Mouse (Mus musculus) ES-E14 (cell line): ENCODE measurements around the gene Cdhr3. TPM values are rescaled to one million over a fixed set of nuclear protein-coding genes. Genes with fewer than 3 reads are reported as not detected.

Experiments used
- DNase-seq: peaks from one replicate; pipeline ENCODE4 v3.0.0-alpha.2; 2013; ENCODE audit warnings: low read depth, low spot score
- H3K27ac ChIP-seq: 2 replicates; pipeline ENCODE4 v1.5.1; 2012; ENCODE audit warnings: low read depth, mild to moderate bottlenecking, low read length, moderate library complexity, mixed read lengths; ENCODE audit not compliant: poor library complexity, insufficient read depth, severe bottlenecking
- H3K36me3 ChIP-seq: 2 replicates; pipeline ENCODE4 v1.6.1; 2012; ENCODE audit warnings: mild to moderate bottlenecking, low read length, moderate library complexity, mixed read lengths; ENCODE audit not compliant: control insufficient read depth, poor library complexity, insufficient read depth, severe bottlenecking
- H3K4me1 ChIP-seq, 2 experiments: fragments of 150-350 bp in 1 of 2; sonication (generic) in 1 of 2; 2 replicates each; pipeline ENCODE4 v1.6.1; 2012; ENCODE audit warnings: low read length in 2 of 2, mild to moderate bottlenecking in 1 of 2, mixed read lengths in 1 of 2; ENCODE audit not compliant: control insufficient read depth in 2 of 2, insufficient read depth in 2 of 2, poor library complexity in 1 of 2
- H3K4me3 ChIP-seq, 2 experiments: fragments of 150-350 bp in 1 of 2; sonication (generic) in 1 of 2; 2 replicates each; pipeline ENCODE4 v1.5.1; 2012; ENCODE audit warnings: low read length in 2 of 2, low read depth in 1 of 2, mild to moderate bottlenecking in 1 of 2, mixed read lengths in 1 of 2; ENCODE audit not compliant: insufficient read depth in 1 of 2, poor library complexity in 1 of 2, severe bottlenecking in 1 of 2
- H3K9ac ChIP-seq: 2 replicates; pipeline ENCODE4 v1.6.1; 2012; ENCODE audit warnings: low read depth, mild to moderate bottlenecking, low read length, mixed read lengths; ENCODE audit not compliant: poor library complexity, insufficient read depth, severe bottlenecking
- H3K9me3 ChIP-seq: fragments of 150-350 bp; sonication (generic); 2 replicates; pipeline ENCODE4 v1.6.1; 2012; ENCODE audit warnings: low read depth, mild to moderate bottlenecking, low read length; ENCODE audit not compliant: control insufficient read depth, insufficient read depth
- CHD2 ChIP-seq: IDR thresholded peaks from 2 replicates; pipeline ENCODE4 v1.6.1; 2014; ENCODE audit warnings: mild to moderate bottlenecking, low read depth, low read length, inconsistent platforms
- HCFC1 ChIP-seq: IDR thresholded peaks from 2 replicates; pipeline ENCODE4 v1.6.1; 2012; ENCODE audit warnings: low read length, inconsistent platforms, borderline replicate concordance; ENCODE audit not compliant: insufficient read depth
- MAFK ChIP-seq: IDR thresholded peaks from 2 replicates; pipeline ENCODE4 v1.6.1; 2014; ENCODE audit warnings: mild to moderate bottlenecking, low read depth, low read length, inconsistent platforms; ENCODE audit not compliant: insufficient read depth
- ZC3H11A ChIP-seq: IDR thresholded peaks from 2 replicates; pipeline ENCODE4 v1.6.1; 2012; ENCODE audit warnings: low read depth, mild to moderate bottlenecking, inconsistent platforms, low read length, borderline replicate concordance
- ZNF384 ChIP-seq: IDR thresholded peaks from 2 replicates; pipeline ENCODE4 v1.6.1; 2012; ENCODE audit warnings: low read depth, low read length, inconsistent platforms
- in situ Hi-C, 2 experiments: fragments of 600-800 bp; cut with MboI; formaldehyde crosslinking; loops; one replicate each; pipeline ENCODE4 v1.15.1; 2025; ENCODE audit warnings: low sequenced_read_pairs in 2 of 2, inconsistent platforms in 1 of 2; ENCODE audit not compliant: unreplicated experiment in 2 of 2
- total RNA-seq: library from RNA; depleted of rRNA; stranded (reverse); fragments of 300-350 nt; gene quantifications from 2 replicates; pipeline ENCODE4 v1.2.3, GENCODE M21; 2012

Cdhr3 gene
- total RNA-seq, 1 experiment = not detected

GRCm38 (mm10) chr12:33129410-33129809, 36.7 kb upstream of the Cdhr3 start:
- in situ Hi-C loops = no loop called here
- peak; percentile 83 for DNase-seq

DNA sequence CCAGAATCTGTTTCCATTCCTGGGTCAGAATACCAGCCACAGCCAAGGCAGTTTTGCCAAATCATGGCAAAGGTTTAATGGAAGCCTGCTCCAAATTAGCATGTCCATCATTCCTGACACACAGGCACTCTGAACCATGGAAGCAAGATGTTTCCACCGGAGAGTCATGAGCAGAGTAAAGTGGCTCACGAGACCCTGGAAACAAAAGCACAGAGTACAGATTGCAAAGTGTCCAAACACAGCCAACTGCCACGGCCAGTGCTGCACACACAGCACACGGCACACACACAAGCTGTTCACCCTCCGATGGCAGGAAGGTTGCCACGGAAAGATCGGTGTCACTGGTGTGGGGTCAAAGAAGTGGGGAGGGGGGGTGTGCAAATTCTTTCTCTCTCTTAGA, 36.0 kb upstream of the Cdhr3 start:
- Histone ChIP-seq H3K9me3 (no peaks in the 10 kb centered on the region), H3K27ac (peak overlapping the region; percentile 74), H3K9ac (peak overlapping the region; percentile 8; the same call in 1 of the 2 replicates), H3K36me3 (no peaks in the 10 kb centered on the region), H3K4me1 (peaks cover 4 to 16% of the 10 kb centered on the region in 2 experiments; a peak in 2 of 4 replicates), H3K4me3 (peak overlapping the region in 1 of 2 experiments; percentile 10; a peak in 1 of 4 replicates)
- DNase-seq = no peak
- in situ Hi-C loops = no loop called here
- no peak for TF ChIP-seq HCFC1
- no peak for TF ChIP-seq MAFK
- no peak for TF ChIP-seq ZC3H11A
- TF ChIP-seq CHD2 = no peak
- TF ChIP-seq ZNF384 = no peak

More at GRCm38 (mm10) chr12:33129410-33129809, 36.7 kb upstream of the Cdhr3 start:
- Histone ChIP-seq H3K9me3 (no peaks in the 10 kb centered on the region), H3K4me1 (peaks cover 4 to 18% of the 10 kb centered on the region in 2 experiments; a peak in 2 of 4 replicates), H3K9ac (no peak overlapping the region), H3K4me3 (peak overlapping the region; percentile 30 to 36; a peak in 3 of 4 replicates), H3K36me3 (no peaks in the 10 kb centered on the region), H3K27ac (peak overlapping the region; percentile 85; the same call in 1 of the 2 replicates)
- TF ChIP-seq ZC3H11A (no peak), CHD2 (no peak), ZNF384 (no peak), HCFC1 (no peak), MAFK (no peak)

DNA sequence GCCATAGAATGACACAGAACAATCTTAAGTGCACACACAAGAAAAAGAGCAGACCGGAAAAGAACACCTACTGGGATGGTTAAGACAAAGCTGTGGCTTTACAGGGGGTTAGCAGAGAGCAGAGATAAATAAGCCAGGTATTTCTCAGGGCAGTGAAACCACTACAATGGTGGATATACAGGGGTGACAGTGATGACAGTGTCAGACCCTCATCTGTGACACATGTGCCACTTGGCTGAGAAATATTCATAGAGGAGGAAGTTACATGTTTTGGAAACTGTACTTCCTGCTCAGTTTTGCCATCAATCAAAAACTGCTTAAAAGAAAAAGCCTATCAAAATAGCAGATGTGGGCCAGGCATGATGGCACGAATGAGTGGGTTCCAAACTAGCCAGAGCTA, 35.4 kb upstream of the Cdhr3 start:
- TF ChIP-seq HCFC1 = no peak
- Histone ChIP-seq H3K9me3 (no peaks in the 10 kb centered on the region), H3K36me3 (no peaks in the 10 kb centered on the region), H3K27ac (no peak overlapping the region; the same call in 1 of the 2 replicates), H3K4me1 (peaks cover 3 to 15% of the 10 kb centered on the region in 2 experiments; a peak in 2 of 4 replicates), H3K4me3 (no peak overlapping the region), H3K9ac (no peak overlapping the region)
- in situ Hi-C loops = no loop called here
- no peak for DNase-seq

- in situ Hi-C loops = no loop called here
- Histone ChIP-seq H3K4me1 (peaks cover 0 to 9% of the 10 kb centered on the region in 2 experiments; a peak in 2 of 4 replicates), H3K4me3 (no peak overlapping the region), H3K9ac (no peak overlapping the region), H3K9me3 (no peaks in the 10 kb centered on the region), H3K36me3 (no peaks in the 10 kb centered on the region), H3K27ac (no peak overlapping the region)
- TF ChIP-seq HCFC1 (no peak), MAFK (0 out of 2 replicates have a peak, but pooled peaks have one; percentile 50)
- no peak for DNase-seq
Observed at GRCm38 (mm10) chr12:33126243-33126642, 33.6 kb upstream of the Cdhr3 start.

GRCm38 (mm10) chr12:33125594-33126227, 33.0 kb upstream of the Cdhr3 start:
- no peak overlapping the region for H3K27ac ChIP-seq
- H3K9me3 ChIP-seq = no peaks in the 10 kb centered on the region
- no peak overlapping the region for H3K4me3 ChIP-seq
- H3K36me3 ChIP-seq = no peaks in the 10 kb centered on the region
- no peak overlapping the region for H3K9ac ChIP-seq
- DNase-seq = no peak
- in situ Hi-C loops = no loop called here
- peaks cover 0 to 6% of the 10 kb centered on the region in 2 experiments; a peak in 2 of 4 replicates for H3K4me1 ChIP-seq
- TF ChIP-seq MAFK = no peak
- no peak for TF ChIP-seq HCFC1
- TF ChIP-seq ZC3H11A = no peak
- TF ChIP-seq CHD2 = no peak
- no peak for TF ChIP-seq ZNF384
